Mouse (Mus musculus) C3H10T1/2 (cell line): ENCODE results near the gene Oard1. TPM values are rescaled to one million over a fixed set of nuclear protein-coding genes. Genes with fewer than 3 reads are reported as not detected.

Experiments
- polyA plus RNA-seq, 2 experiments: library from polyadenylated mRNA; unstranded; fragments of >200 nt; fragmentation: generic; extraction: Trizol; gene quantifications; one replicate each; pipeline ENCODE4 v1.2.1; 2012; ENCODE audit warnings: missing spikeins in 2 of 2

Oard1 gene
- polyA plus RNA-seq = 10 to 100 TPM in 1 of 2 experiments, 1 to 10 TPM in 1; 2.8 to 13.3 TPM

DNA sequence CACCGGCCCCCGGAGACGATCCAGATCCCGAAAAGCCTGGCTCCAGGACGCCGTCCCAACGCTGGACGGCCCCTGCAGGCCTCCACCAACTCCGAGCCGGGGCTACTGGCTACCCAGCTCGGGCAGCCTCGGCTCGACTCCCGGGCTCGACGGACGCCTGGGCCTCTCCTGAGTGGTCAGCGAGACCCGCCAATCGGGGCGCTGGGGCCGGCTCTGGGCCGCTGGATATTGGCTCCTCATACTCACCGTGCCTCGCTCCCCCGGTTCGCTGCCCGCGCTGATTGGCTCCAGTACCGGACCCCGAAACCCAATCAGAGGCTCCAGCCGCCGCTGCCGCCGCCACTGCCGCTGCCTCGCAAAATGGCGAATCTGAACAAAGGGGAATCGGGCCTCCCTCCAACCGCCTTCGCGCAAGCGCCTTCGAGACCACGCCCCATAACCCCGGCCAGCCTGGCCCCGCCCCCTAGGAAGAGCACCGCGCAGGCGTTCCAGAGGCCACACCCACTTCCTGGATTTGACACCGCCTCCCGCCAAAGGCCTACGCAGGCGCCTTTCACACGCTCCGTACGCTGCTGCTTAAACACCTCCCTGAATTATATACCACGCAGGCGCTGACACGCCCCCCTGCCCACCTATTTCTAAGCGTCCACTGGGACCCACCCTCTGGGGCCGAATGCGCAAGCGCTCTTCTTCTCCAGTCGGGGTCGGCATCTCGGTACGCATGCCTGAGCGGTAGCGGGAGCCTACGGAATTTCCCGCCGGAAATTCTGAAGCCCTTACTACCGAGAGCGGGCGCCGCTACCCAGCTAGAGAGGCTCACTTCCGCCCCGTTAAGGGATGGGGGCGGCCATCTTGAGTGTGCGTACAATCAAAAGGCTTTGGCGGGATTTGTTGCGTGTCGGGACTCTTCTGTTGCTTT is at the start of gene Oard1, which contains the start of gene Nfya:
Gene Oard1 (plus strand): TSS at position 635 of the 919 bp plus-strand sequence.
Gene Nfya (minus strand): TSS at position 527 of the 919 bp plus-strand sequence.

GRCm38 (mm10) chr17:48432158-48432980 is 22.6 kb downstream of the Oard1 start, which contains the start of gene Apobec2:
TSS of gene Apobec2 (minus strand) at chr17:48432930.

DNA sequence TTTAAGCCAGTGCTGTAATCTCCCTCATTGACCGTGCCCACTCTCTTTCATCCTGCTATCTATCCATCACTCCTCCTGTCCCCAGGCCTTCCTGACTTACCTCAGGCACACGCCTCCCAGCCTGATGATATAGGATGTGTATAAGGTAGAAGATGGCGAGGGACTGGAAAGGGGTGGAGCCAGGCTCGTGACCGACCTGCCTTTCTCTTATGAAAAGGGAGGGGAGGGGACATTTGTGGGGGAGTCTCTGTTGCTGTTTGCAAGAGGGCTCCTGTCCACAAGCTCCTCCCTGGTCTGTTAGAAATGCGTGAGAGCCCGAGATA is 41.5 kb downstream of the Oard1 start, which contains the start of gene Tspo2:
Gene Tspo2 (minus strand): TSS at position 170 of the 323 bp plus-strand sequence.

GRCm38 (mm10) chr17:48454688-48455087 is 44.9 kb downstream of the Oard1 start, which contains the start of gene Unc5cl:
TSS of gene Unc5cl (plus strand) at chr17:48454901.

Other genes starting within 250 kb of the Oard1 start
- gene A530064D06Rik, start 242.7 kb upstream of the Oard1 start, polyA plus RNA-seq = not detected
- gene Trem1, start 177.2 kb upstream of the Oard1 start, polyA plus RNA-seq = not detected
- not detected for gene Trem3, start 162.2 kb upstream of the Oard1 start, polyA plus RNA-seq
- not detected for gene Treml4, start 145.7 kb upstream of the Oard1 start, polyA plus RNA-seq
- gene Treml2, start 110.5 kb upstream of the Oard1 start, polyA plus RNA-seq = not detected
- not detected for gene B430306N03Rik, start 93.9 kb upstream of the Oard1 start, polyA plus RNA-seq
- under 1 TPM; 0.06 to 0.30 TPM for gene Trem2, start 63.6 kb upstream of the Oard1 start, polyA plus RNA-seq
- gene Treml1, start 50.1 kb upstream of the Oard1 start, polyA plus RNA-seq = not detected
- gene Nfya, start 108 bp upstream of the Oard1 start, polyA plus RNA-seq = 10 to 100 TPM in 1 of 2 experiments, 1 to 10 TPM in 1; 3.0 to 19.5 TPM
- gene Apobec2, start 22.9 kb downstream of the Oard1 start, polyA plus RNA-seq = under 1 TPM in 1 of 2 experiments, not detected in 1; 0.04 TPM
- not detected for gene Tspo2, start 41.5 kb downstream of the Oard1 start, polyA plus RNA-seq
- gene Unc5cl, start 44.9 kb downstream of the Oard1 start, polyA plus RNA-seq = not detected